Mouse (Mus musculus) brown adipose tissue, adult 24 weeks (tissue): ENCODE measurements around the gene Ngfr. TPM values are rescaled to one million over a fixed set of nuclear protein-coding genes. Genes with fewer than 3 reads are reported as not detected.
A peak's percentile ranks its signal among the peaks of the same experiment; 100 is the strongest.

Experiments used
- H3K27ac ChIP-seq: fragments of 200-500 bp; replicated peaks from 2 replicates; pipeline ENCODE4 v1.5.1; 2012; ENCODE audit warnings: low read depth, mild to moderate bottlenecking, low read length
- H3K4me1 ChIP-seq: fragments of 200-500 bp; 2 replicates; pipeline ENCODE4 v1.6.1; 2012; ENCODE audit warnings: low read length, mixed read lengths; ENCODE audit not compliant: control insufficient read depth, insufficient read depth, insufficient read length
- H3K4me3 ChIP-seq: fragments of 200-500 bp; 2 replicates; pipeline ENCODE4 v1.5.1; 2012; ENCODE audit warnings: low read depth, mild to moderate bottlenecking, low read length, moderate library complexity; ENCODE audit not compliant: insufficient read depth
- polyA plus RNA-seq: library from polyadenylated mRNA; stranded (reverse); fragments of >200 nt; gene quantifications from 2 replicates; pipeline ENCODE4 v1.2.4, GENCODE M21; 2012; ENCODE audit not compliant: missing spikeins, insufficient read depth, insufficient read length

The Ngfr gene
- polyA plus RNA-seq, 1 experiment, result 0.67 TPM

DNA sequence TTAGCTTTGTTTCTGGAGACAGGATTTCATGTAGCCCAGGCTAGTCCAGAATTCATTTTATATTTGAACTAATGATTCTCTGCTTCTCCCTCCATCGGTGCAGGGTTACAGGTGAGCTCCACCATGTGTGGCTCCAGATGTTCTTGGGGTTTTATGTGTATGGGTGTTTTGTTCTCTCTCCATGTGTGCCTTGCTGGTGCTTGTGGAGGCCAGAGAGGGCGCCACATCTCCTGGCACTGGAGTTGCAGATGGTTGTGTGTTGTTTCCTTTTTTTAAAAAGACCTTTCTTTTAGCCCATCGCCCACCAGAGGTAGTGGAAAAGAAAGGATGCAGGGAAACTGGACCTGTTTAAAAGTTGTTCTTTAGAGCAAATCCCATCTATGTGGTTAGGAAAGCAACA, 59.3 kb downstream of the Ngfr start:
- H3K4me1 ChIP-seq, result no peaks in the 10 kb centered on the region
- H3K27ac ChIP-seq, result no peak overlapping the region

GRCm38 (mm10) chr11:95527307-95527706, 60.2 kb downstream of the Ngfr start:
- Histone ChIP-seq H3K27ac (no peak overlapping the region), H3K4me3 (no peak overlapping the region), H3K4me1 (no peaks in the 10 kb centered on the region)

More for the DNA sequence above, 59.3 kb downstream of the Ngfr start:
- no peak overlapping the region for H3K4me3 ChIP-seq

- no peak overlapping the region for H3K4me3 ChIP-seq
- no peaks in the 10 kb centered on the region for H3K4me1 ChIP-seq
- H3K27ac ChIP-seq, result no peak overlapping the region
These were observed 66.0 kb downstream of the Ngfr start for GRCm38 (mm10) chr11:95521563-95521962.

DNA sequence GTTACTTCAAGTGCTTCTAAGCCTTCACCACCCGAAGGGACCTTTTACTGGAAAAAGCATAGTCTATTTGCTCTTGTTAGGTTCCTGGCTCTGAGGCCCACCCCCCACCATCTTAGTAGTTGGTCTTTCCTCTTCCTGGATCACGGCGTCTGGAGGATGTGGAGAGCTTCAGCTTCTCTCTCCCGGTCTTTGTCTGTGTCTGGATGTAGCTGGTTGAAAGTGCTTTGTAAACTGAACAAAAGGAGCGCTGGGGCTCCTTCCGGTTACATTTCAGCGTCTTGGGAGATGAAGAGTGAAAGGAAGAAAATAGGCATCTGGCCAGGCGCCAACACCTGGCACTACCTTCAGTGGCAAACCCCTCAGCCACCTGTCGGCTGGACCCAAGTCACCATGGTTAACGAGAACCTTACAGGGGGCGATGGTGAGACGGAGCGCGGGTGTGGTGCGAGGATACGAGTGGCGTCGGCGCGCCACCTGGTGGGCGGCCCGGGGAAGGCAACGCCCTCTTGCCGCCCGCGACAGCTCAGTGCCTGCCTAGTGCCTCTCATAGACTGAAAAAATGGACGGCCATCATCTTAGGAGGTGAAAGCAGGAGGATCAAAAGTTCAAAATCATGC, 67.0 kb downstream of the Ngfr start:
- H3K4me1 ChIP-seq, result no peaks in the 10 kb centered on the region
- H3K27ac ChIP-seq, result no peak overlapping the region
- H3K4me3 ChIP-seq, result peak overlapping the region; percentile 34; the same call in 1 of the 2 replicates

- Histone ChIP-seq H3K4me1 (no peaks in the 10 kb centered on the region), H3K27ac (no peak overlapping the region), H3K4me3 (no peak overlapping the region)
These were observed 67.5 kb downstream of the Ngfr start for GRCm38 (mm10) chr11:95519996-95520395.

DNA sequence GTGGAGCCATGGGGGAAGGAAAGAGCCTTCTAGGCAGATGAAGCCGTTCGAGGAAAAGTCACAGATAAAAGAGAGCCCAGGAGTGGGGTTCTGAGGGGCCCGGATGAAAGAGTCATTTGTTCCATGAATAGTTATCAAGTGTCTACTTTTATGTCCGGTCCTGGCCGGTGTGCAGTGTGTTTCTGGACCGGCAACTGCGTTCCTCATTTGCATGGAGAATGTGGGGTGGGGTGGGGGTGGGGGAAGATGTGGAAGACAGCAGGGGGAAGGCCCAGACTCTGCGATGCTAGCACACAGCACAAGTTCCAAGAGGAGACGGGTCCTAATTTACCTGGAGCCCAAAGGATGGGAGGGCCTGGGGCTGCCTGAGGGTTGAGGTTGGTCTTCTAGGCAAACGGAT, 68.2 kb downstream of the Ngfr start:
- H3K4me3 ChIP-seq, result no peak overlapping the region
- no peaks in the 10 kb centered on the region for H3K4me1 ChIP-seq
- no peak overlapping the region for H3K27ac ChIP-seq

Other genes with a start within 250 kb of the Ngfr start
- gene Slc35b1, start 203.0 kb downstream of the Ngfr start, polyA plus RNA-seq, result 36.4 and 42.8 TPM in 2 replicates
- 83.2 and 94.8 TPM in 2 replicates for gene Spop, start 173.7 kb downstream of the Ngfr start, polyA plus RNA-seq
- not detected in 2 replicates for gene Nxph3, start 73.2 kb downstream of the Ngfr start, polyA plus RNA-seq
- gene Phb, start 79.2 kb upstream of the Ngfr start, polyA plus RNA-seq, result 256 and 422 TPM in 2 replicates
- gene Zfp652, start 124.9 kb upstream of the Ngfr start, polyA plus RNA-seq, result 8.9 and 12.0 TPM in 2 replicates
- gene B130006D01Rik, start 135.9 kb upstream of the Ngfr start, polyA plus RNA-seq, result not detected in 2 replicates
- gene Phospho1, start 236.8 kb upstream of the Ngfr start, polyA plus RNA-seq, result 316 and 541 TPM in 2 replicates
- gene Gngt2, start 249.5 kb upstream of the Ngfr start, polyA plus RNA-seq, result 106 and 152 TPM in 2 replicates